Mouse (Mus musculus) olfactory bulb, adult 2 months (tissue): ENCODE data around the gene Ddx17.

ENCODE experiments used
- CTCF ChIP-seq: fragments of 200-500 bp; IDR thresholded peaks from 2 replicates; pipeline ENCODE4 v1.5.1; 2012; ENCODE audit warnings: low read depth, mild to moderate bottlenecking, low read length, moderate library complexity; ENCODE audit not compliant: insufficient read depth
- POLR2A ChIP-seq: fragments of 200-500 bp; IDR thresholded peaks from 2 replicates; pipeline ENCODE4 v1.6.1; 2012; ENCODE audit warnings: mild to moderate bottlenecking, low read depth, low read length, moderate library complexity; ENCODE audit not compliant: insufficient read depth

GRCm38 (mm10) chr15:79525979-79526768 is 20.4 kb downstream of the Ddx17 start:
- TF ChIP-seq POLR2A (no peak), CTCF (no peak)
